Mouse (Mus musculus) cerebral cortex, adult 2 months (tissue): Measurements from ENCODE around the gene Hist2h2aa2.

Experiments
- WGBS: fragments of 180-500 bp; shearing (Covaris S2); methylation state at CpG from one replicate; pipeline ENCODE4 v1.1.7; 2018; 5-methylcytosine and 5-hydroxymethylcytosine counted together

Gene Hist2h2aa2

DNA sequence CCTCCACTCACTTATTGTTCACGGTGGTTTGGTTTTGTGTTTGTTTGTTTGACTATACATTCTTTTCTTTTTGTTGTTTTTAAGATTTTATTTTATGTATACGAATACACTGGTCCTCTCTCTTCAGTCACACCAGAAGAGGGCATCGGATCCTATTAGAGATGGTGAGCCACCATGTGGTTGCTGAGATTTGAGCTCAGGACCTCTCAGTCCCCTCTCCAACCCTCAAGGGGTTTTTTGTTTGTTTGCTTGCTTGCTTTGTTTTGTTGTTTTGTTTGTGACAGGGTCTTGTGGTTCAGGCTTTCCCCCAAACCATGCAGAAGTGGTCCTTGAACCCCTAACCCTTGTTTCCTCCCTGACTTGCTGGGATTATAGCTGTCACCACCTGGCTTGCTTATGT is 21.5 kb upstream of the Hist2h2aa2 start:
- WGBS, result 40% methylated on average over 3 of the region's 3 CpGs

DNA sequence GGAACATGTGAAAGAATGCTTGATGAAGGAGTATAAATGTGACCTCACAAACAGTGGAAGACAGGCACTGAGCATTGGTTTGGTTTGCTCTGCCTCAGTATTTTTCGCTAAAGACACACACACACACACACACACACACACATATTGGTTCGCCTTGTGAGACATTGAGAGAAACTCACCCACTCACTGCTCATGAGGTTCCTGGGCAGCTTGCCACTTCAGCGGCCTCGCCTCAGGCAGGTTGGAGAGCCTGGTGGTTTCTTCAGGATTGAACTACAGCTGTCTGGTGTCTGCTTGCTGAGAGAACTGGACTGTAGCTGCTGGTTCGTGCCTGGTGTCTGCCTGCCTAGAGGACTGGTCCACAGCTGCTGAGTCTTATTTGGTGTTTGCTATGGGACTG is 20.1 kb upstream of the Hist2h2aa2 start:
- 73% methylated on average over 5 of the region's 5 CpGs for whole genome bisulfite sequencing

DNA sequence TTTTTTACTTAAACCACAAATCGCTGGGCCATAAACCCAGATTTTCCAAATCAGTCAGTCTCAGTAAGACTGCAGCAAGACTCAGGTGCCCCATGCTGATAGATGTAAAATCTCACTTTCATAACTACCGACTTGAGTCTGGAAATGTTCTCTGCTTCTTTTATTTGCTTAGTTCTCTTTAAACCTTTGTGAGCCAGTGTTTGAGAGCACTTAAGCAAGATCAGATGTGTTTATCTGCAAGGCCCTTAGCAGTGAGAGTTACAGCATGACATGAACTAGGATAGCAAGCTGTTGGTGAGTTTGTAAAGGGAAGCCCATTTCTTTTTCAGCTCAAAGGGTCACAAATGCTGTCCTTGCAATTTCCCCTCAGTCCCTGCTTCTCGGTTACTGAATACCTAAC is 17.1 kb upstream of the Hist2h2aa2 start:
- 90% methylated on average over 3 of the region's 3 CpGs for WGBS

DNA sequence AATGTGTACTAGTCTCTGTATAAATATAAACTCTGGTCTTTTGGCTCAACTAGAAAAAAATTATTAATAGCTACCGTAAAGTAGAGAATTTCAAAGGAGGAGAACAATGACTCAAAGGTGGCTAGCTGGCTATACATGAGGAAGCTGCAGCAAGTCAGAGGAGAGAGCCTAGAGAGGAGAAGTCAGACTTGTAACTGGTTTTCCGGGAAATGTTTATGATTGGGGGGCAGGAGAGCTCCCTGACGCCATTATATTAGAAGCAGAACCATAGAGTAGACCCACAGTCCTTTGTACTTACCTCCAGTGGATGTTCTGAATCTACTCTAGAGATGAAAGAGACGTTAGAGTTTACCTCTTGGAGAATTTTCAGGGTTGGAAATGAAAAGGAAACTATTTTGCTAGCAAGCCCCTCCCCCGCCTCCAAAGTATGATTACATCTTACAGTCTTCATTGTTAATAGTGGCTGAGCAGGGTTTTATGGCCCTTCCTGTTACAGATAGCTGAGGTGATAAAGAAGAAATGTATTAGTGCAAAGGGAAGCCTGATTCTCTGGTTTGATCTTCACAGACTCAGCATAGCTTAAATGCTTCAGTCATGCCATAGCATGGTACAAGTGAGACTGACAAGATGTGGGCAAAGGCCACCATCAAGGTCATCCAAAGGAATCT is 16.0 kb upstream of the Hist2h2aa2 start:
- 78% methylated on average over 5 of the region's 5 CpGs for WGBS

DNA sequence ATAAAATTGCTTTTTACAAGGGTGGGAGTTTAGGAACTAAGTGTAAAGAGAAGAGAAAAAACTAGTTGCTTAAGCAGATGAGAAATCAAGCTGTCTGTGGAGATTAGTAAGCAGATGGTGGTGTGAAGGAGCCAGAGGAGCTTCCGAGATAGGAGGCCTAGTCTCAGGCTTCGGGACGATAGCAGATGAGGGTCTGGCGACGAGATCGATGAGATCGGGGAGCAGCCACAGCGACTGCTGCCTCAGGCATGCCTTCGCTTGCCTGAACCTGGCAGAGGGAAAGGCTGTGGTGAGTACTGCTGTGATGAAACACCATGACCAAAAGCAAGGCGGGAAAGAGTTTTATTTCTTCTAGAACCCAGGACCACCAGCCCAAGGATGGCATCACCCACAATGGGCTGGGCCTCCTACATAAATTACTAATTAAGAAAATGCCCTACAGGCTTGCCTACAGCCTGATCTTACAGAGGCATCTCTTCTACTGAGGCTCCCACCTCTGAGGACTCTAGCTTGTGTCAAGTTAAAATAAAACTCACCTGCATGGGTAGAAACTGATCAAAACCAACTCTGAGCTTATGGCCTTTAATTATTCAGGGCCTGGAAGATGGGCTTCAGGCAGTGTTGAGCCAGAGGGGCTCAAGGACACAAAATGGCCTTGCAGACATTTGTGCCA is 14.7 kb upstream of the Hist2h2aa2 start:
- WGBS, result 58% methylated on average over 10 of the region's 10 CpGs

DNA sequence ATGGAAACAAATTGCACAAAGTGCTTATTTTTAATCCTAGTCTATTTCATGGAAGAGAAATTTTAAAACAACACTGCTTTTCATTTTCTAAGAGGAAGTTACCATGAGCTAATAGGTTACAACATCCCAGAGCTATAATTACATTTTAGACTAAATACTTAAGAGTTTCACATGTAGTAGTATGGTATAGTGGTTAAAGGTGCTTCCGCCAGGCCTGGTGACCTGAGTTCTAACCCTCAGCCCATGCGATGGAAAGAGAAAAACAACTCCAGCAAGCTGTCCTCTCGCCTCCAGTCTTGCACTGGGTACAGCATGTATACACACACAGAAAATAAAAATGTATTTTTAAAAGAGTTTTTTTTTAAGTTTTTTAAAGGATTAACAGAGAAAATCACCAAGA is 11.7 kb upstream of the Hist2h2aa2 start:
- WGBS, result 89% methylated on average over 3 of the region's 3 CpGs

DNA sequence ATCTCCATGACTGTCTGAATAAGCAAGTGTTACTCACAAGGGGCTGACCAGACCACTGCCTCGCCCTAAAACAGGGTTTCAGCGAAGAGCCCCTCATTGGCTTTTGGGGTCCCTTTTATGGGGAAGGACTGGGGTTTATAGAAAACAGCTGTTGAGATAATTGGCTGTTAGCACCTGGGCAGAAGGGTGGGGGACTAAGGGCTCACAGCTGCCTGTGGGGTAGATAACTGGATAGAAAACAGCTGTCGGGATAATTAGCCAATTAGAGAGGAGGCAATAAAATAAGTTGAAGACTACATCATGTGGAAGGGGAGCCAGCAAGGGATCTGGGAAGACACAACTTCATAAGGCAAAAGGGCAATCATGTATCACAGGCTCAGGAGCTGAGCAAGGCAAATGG is 10.8 kb upstream of the Hist2h2aa2 start:
- 85% methylated on average over 3 of the region's 3 CpGs for WGBS

DNA sequence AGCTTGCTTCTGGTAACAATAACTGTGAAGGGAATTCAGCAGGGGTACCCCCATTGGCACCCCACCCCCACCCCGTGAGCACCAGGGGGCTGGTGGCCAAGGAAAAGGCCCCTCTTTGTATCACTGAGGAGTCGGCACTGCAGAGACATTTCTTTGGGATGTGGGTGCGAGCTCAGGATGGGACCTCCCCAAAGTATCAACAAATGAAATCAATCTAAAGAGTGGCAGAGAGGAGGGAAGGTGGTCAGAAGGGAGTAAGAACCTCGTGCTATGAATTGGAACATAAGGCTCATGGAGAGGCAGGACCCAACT is 8.9 kb upstream of the Hist2h2aa2 start:
- WGBS, result 67% methylated on average over 4 of the region's 4 CpGs

DNA sequence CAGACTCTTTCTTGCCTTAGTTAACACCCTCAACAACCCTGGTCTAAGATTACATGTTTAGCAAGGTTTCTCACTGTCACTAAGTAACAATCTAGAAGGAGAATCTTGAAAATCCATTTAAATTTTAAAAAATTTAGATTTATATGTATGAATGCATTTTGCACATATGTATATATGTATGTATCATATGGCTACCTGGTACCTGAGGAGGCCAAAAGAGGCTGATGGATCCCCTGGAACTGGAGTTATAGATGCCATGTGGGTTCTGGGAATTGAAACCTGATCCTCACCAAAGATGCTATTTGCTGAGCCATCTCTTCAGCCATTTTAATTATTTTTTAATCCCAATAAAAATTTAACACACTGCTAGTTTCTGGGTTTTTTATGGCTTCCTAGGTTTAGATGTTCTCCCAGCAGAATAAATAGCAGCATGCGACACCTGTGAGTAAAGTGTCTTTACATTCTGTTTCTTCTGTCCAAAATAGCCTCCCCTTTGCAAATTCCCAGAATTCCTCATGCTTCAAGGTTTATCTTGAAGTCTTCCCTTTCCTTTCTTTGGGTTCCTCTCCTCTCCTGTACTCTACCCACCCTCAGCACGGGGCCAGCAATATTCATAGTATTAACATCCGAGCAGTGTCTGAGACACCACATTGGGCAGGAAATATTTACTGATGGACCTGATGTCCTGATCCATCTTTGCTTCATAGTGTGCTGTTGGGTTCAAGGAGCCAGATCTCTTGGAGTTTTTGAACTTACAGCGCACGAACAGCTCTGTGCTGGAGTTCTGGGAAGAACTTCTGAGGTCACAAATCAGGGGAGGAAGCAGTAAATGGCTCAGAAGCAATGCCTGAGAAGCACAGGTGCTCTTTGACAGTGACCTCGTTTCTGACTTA is 8.3 kb upstream of the Hist2h2aa2 start:
- WGBS, result 65% methylated on average over 6 of the region's 6 CpGs

DNA sequence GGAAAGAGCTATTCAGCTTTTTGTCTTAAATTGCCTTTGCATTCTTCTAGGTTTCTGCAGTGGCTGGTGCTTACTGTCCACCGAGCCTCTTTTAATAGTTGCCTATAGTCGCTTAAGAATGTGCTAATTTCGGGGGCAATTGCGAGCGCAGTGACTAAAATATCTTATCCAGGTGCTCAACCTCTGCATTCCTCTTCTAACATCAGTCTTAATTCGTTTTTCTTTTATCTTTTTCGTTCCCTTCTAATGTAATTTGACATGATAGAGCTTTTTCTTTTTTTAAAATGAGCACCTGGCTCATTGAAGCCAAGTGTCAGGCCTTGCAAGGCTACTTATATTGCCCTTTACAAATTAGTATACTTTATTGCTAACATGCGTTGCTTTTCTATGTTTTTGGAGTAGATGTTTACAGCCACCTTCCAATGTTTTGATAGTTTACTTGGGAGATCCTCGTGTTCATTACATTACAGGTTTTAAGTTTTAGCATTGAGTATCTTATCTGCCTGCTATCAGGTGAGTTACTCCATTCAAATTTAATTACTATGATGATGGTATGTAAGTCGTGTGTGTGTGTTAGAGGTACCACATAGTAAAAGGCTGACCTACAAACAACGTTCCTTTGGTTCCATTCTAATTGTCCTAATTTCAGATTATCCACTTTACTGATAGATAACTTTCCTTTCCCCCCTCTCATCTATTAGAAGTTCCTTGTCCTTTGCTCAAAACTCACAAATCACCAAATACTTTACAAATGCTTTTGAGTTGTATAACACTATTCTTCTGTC is 7.5 kb upstream of the Hist2h2aa2 start:
- WGBS, result 46% methylated on average over 11 of the region's 11 CpGs

DNA sequence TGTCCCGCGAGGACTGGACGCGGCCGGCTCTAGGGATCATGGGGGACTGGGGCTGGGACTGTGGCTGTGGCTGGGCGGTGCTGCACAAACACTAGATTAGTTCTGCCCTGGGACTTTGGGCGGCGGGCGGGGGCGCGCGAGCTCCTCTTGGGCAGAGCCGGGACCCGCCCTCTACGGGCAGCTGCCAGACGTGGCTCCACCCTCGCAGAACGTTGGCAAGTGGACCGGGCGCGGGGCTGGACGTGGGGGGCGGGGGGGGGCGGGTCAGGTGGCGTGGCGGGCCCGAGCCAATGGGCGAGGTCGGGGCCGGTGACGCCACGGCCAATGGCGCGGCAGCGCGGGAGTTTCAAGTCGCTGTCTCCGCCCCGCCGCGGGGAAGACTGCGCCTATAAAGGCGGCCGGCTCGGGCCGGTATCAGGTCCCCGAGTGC is 6.4 kb upstream of the Hist2h2aa2 start, which contains the start of gene Hist2h3c1:
Gene Hist2h3c1, plus strand, starts transcription at position 259 of the 430 bp plus-strand sequence.
- under 1% methylated on average over 20 of the region's 47 CpGs for WGBS

DNA sequence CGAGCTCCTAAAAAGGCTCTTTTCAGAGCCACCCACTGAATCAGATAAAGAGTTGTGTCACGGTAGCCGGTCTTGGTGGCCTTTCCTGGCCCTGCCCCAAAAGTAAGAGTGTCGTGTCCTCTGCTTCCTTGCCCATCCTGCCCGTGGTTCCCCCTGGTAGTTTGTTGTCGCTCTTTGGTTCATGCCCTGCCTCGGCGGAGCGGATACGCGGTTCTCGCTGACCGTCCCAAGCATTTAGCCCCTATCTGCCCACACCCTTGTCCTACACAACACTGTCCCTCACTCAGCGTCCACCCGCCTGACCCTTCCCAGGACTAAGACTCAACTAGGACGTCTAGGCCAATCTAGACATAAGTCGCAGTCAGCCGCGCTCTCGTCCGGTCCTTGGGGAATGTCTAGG is 5.9 kb upstream of the Hist2h2aa2 start:
- WGBS, result 2% methylated on average over 10 of the region's 21 CpGs

DNA sequence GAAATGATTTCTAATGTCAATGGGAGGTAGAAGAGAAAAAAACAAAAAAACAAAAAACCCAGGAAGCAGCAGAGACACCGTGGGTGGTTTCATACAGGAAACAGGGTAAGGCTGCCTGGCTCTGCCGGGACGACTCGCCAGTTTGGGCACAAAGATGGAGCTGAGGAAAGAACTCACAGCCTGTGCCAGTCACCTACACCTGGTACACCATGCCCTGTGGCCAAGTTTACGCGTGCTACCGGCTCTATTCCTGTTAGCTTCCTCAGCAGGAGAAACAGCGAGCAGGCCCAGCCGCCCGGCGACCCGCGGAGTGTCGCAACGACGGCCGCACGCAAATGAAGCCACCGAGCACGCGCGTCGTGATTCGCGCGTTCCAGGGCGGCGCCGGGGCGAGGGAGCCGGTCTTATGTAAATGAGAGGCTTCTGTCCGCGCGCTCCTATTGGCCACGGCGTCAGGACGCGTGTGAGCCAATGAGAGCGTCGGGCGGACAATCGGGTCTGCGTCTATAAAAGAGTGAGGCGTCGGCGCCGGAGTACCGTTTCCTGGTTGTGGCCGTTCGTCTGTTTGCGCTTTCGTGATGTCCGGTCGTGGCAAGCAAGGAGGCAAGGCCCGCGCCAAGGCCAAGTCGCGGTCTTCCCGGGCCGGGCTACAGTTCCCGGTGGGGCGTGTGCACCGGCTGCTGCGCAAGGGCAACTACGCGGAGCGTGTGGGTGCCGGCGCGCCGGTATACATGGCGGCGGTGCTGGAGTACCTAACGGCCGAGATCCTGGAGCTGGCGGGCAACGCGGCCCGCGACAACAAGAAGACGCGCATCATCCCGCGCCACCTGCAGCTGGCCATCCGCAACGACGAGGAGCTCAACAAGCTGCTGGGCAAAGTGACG is 5.2 kb upstream of the Hist2h2aa2 start, which contains the start of gene Hist2h2aa1:
Gene Hist2h2aa1, plus strand, starts transcription at position 495 of the 884 bp plus-strand sequence.
- WGBS, result under 1% methylated on average over 31 of the region's 88 CpGs

DNA sequence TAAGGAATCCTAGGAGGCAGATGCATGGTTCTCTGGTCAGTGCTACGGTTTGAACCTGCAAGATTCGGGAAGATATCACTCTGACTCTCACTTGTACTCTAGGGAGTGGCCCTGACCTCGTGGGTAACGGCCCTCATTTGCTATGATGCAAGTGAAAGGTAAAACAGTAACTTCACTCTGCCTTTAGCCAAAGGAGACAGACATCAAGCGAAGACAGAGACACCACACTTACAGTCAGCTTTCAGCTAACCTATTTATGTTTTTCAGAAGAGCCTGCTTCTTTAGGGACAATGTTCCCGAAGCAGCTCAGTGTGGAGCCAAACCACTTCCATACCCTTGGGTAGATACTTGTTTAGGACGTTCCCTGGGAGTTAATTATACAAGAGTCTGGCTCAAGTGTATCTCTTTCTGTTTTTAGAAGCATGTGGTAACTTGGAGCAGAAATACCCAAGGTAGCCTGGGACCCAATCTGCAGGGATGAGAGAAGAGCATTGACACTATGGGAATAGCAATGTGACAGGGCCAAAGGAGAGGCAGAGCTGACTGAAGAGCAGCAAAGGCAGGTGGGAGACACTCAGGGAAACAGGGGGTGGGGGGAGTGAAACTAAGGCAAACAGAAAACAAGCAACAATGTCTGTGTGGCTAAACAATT is 4.0 kb upstream of the Hist2h2aa2 start:
- WGBS, result 73% methylated on average over 7 of the region's 7 CpGs

DNA sequence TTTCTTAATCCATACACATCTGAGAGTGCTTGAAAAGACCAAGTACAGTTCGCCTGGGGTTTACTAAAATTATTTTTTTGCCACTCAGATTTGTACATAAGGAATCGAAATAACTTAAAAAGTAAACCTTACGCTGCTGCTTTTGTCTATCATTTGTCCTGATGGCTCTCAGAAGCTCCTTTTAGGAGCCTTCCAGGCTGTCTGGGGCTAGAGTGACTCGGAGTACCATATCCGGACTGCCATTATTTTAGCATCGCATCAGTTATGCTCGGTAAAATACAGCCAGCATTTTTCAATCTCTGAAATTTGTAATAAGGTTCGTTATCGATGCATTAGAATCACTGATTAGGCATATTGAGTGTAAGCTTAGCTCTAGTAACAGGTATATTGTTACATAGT is 722 bp upstream of the Hist2h2aa2 start:
- WGBS, result 56% methylated on average over 9 of the region's 9 CpGs

DNA sequence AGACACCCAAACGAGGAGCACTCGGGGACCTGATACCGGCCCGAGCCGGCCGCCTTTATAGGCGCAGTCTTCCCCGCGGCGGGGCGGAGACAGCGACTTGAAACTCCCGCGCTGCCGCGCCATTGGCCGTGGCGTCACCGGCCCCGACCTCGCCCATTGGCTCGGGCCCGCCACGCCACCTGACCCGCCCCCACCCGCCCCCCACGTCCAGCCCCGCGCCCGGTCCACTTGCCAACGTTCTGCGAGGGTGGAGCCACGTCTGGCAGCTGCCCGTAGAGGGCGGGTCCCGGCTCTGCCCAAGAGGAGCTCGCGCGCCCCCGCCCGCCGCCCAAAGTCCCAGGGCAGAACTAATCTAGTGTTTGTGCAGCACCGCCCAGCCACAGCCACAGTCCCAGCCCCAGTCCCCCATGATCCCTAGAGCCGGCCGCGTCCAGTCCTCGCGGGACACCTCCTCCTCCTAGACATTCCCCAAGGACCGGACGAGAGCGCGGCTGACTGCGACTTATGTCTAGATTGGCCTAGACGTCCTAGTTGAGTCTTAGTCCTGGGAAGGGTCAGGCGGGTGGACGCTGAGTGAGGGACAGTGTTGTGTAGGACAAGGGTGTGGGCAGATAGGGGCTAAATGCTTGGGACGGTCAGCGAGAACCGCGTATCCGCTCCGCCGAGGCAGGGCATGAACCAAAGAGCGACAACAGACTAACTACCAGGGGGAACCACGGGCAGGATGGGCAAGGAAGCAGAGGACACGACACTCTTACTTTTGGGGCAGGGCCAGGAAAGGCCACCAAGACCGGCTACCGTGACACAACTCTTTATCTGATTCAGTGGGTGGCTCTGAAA is 902 bp downstream of the Hist2h2aa2 start, which contains the start of gene Hist2h3c2:
Gene Hist2h3c2, minus strand, starts transcription at position 174 of the 840 bp plus-strand sequence.
- WGBS, result under 1% methylated on average over 24 of the region's 68 CpGs

DNA sequence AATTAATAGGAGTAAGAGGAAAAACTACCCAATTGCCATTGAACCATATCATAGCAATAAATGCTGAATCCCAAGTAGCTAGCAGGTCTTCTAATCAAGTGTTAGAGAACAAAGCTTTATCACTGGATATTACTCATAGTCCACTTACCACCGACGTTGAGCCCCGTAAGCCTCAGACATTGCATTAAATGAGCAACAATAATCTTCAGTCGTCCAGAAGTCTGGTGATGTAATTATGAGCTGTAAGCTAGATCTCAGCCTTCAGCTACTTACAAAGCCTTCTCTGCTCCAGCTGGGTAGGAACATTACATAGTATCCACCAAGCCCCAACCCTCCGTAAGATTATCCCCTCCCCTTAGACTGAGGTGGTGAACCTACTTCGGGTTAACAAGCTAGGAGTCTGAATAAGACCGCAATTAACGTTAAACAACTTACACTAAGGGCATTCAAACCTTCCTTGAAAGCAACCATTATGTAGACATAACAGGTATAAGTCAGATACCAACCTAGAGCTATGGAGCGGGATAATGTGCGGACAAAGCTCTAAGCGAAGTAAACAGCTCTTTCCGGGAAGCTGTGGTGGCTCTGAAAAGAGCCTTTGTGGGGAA is 2.1 kb downstream of the Hist2h2aa2 start:
- 22% methylated on average over 12 of the region's 12 CpGs for WGBS

DNA sequence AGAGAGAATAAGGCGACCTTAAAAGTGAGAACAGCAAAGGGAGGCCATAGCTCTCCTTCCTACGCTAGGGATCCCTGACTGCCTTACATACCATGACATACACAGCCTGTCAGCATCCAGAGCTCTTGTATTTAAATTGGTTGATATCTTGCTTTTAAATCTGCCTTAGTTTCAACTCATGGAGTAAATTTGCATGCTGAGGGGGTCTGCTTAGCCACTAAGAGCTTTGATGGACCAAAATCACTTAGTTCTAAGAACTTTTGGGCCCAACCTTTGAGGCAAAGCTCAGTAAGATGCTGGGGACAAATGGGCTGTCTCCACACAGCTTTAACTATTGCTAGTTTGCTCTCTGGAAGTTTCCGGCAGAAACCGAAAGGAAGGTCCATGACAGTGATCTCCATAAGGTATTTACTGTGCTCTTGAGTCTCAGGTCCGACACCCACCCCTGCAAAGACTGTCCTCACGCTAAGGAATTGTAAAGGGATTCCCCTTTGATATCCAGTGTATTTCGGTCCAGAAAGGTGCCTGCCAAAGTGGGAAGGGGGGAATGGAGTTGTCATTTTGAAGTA is 2.7 kb downstream of the Hist2h2aa2 start:
- 80% methylated on average over 7 of the region's 7 CpGs for WGBS
